Mouse (Mus musculus) embryonic facial prominence, embryonic 11.5 days (tissue): ENCODE measurements at regions not wholly inside any gene's neighbourhood (a gene's known extent, or its start where the extent isn't known, plus 50 kb on each side); places are given as distances from the start of the nearest gene placed in this dataset.

ENCODE experiments used
- ATAC-seq: fragments of 200-750 bp; cut with Nextera tagmentation; replicated peaks from 2 replicates; pipeline ENCODE4 v1.8.0; 2017; ENCODE audit warnings: low read depth; ENCODE audit not compliant: insufficient number of reproducible peaks, low FRiP score, low TSS enrichment
- DNase-seq: peaks from one replicate; pipeline ENCODE4 v3.0.0-alpha.2; 2015; ENCODE audit warnings: low spot score
- H3K27ac ChIP-seq: fragments of 300-500 bp; sonication (generic); replicated peaks from 2 replicates; pipeline ENCODE4 v1.5.1; 2014; ENCODE audit warnings: mild to moderate bottlenecking, low read depth, low read length, control low read depth
- H3K27me3 ChIP-seq: fragments of 300-500 bp; sonication (generic); 2 replicates; pipeline ENCODE4 v1.6.1; 2014; ENCODE audit warnings: mild to moderate bottlenecking, low read length, moderate library complexity, mixed read lengths; ENCODE audit not compliant: control insufficient read depth, insufficient read depth
- H3K36me3 ChIP-seq: fragments of 300-500 bp; sonication (generic); replicated peaks from 2 replicates; pipeline ENCODE4 v1.6.1; 2014; ENCODE audit warnings: low read depth, mild to moderate bottlenecking, low read length, moderate library complexity, mixed read lengths; ENCODE audit not compliant: control insufficient read depth, insufficient read depth
- H3K4me1 ChIP-seq: fragments of 300-500 bp; sonication (generic); 2 replicates; pipeline ENCODE4 v1.6.1; 2014; ENCODE audit warnings: low read length, mixed read lengths; ENCODE audit not compliant: control insufficient read depth, insufficient read depth
- H3K4me2 ChIP-seq: fragments of 300-500 bp; sonication (generic); 2 replicates; pipeline ENCODE4 v1.6.1; 2014; ENCODE audit warnings: low read depth, mild to moderate bottlenecking, control low read depth, low read length, moderate library complexity
- H3K4me3 ChIP-seq: fragments of 300-500 bp; sonication (generic); 2 replicates; pipeline ENCODE4 v1.5.1; 2014; ENCODE audit warnings: low read depth, low read length, control low read depth
- H3K9ac ChIP-seq: fragments of 300-500 bp; sonication (generic); replicated peaks from 2 replicates; pipeline ENCODE4 v1.6.1; 2014; ENCODE audit warnings: mild to moderate bottlenecking, control low read depth, low read length
- H3K9me3 ChIP-seq: fragments of 300-500 bp; sonication (generic); replicated peaks from 2 replicates; pipeline ENCODE4 v1.6.1; 2016; ENCODE audit warnings: mild to moderate bottlenecking, low read length, inconsistent platforms, mixed read lengths; ENCODE audit not compliant: control insufficient read depth
- WGBS: fragments of 180-500 bp; shearing (Covaris S2); extraction: QIAGEN DNeasy Blood & Tissue Kit; methylation state at CpG from one replicate; pipeline ENCODE4 v1.1.7; 2014; 5-methylcytosine and 5-hydroxymethylcytosine counted together

DNA sequence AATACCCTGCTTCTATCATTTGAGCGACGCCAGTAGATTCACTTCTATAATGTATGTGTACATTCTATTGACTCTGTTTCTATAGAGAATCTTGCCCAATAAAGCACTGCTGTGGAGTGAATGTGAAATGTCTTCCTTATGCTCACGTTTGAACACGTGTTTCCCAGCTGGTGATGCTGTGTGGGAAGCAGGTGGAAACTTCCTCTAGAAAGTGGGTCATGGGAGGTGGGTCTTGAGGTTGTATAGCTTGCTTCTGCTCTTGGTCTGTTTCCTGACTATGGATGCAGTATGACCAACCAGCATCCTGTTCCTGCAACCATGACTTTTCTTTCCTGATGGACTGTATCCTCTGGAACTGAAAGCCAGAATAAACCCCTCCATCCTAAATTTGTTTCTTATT lies 216.9 kb downstream of the Pmp22 start:
- ATAC-seq (no peak), DNase-seq (no peak)
- no peak overlapping the region for H3K27ac ChIP-seq
- no peaks in the 10 kb centered on the region for H3K4me1 ChIP-seq
- WGBS = 91% methylated on average over 4 of the region's 4 CpGs
- no peak overlapping the region for H3K9ac ChIP-seq
- H3K9me3 ChIP-seq = no peaks in the 10 kb centered on the region
- no peak overlapping the region for H3K4me2 ChIP-seq
- H3K4me3 ChIP-seq = no peak overlapping the region
- H3K36me3 ChIP-seq = no peaks in the 10 kb centered on the region
- no peaks in the 10 kb centered on the region for H3K27me3 ChIP-seq

DNA sequence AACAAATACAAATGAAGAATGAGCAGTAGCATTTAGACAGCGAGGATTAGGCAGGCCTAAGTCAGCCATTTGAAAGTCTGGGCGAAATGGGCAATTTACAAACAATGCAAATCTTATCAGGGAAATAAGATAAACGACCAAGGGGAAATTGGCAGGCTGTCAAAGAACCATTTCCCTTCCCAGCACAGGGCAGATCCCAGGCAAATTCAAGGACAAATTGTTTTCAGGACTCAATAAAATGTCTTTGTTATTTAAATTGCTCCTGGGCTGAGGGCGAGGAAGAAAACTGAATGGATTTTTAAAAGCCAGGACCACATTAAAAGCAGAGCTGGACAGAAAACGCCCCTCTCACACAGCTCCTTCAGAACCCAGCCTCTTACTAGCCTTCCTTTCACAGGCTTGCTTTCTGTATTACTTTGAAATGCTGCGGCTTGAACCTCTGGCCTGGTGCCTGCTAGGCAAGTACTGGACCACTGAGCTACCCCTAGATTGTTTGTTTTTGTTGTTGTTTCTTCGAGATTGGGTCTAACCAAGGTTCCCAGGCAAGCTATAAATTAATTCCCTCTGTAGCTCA lies 221.4 kb downstream of the Pmp22 start:
- H3K27me3 ChIP-seq = no peaks in the 10 kb centered on the region
- H3K9me3 ChIP-seq = no peaks in the 10 kb centered on the region
- no peak for DNase-seq
- no peaks in the 10 kb centered on the region for H3K36me3 ChIP-seq
- no peak overlapping the region for H3K27ac ChIP-seq
- no peak overlapping the region for H3K4me2 ChIP-seq
- no peak for ATAC-seq
- WGBS = 49% methylated on average over 7 of the region's 7 CpGs
- H3K4me3 ChIP-seq = no peak overlapping the region
- H3K4me1 ChIP-seq = no peaks in the 10 kb centered on the region
- no peak overlapping the region for H3K9ac ChIP-seq

DNA sequence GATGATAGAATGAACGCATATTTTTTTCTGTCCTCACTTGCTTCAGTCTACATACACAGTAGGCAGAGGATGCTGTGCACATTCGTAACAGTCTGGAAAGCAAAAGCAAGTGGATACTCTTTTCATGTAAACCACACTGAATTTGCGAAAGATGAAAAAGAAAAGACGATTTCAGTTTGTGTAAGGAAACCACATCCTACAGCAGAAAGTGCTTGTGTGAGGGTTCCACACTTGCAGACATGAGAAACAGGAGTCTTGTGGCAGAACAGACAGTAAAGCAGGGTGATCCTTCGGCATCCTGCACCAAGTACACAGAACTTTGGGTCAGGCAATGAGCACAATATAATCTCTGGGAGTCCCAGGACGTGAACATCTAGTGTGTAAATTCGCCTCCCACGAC lies 223.2 kb downstream of the Pmp22 start:
- WGBS = 92% methylated on average over 8 of the region's 8 CpGs
- Histone ChIP-seq H3K27me3 (no peaks in the 10 kb centered on the region), H3K4me3 (no peak overlapping the region), H3K9me3 (no peaks in the 10 kb centered on the region), H3K27ac (no peak overlapping the region), H3K36me3 (no peaks in the 10 kb centered on the region), H3K4me2 (no peak overlapping the region), H3K4me1 (no peaks in the 10 kb centered on the region), H3K9ac (no peak overlapping the region)
- ATAC-seq (no peak), DNase-seq (no peak)

DNA sequence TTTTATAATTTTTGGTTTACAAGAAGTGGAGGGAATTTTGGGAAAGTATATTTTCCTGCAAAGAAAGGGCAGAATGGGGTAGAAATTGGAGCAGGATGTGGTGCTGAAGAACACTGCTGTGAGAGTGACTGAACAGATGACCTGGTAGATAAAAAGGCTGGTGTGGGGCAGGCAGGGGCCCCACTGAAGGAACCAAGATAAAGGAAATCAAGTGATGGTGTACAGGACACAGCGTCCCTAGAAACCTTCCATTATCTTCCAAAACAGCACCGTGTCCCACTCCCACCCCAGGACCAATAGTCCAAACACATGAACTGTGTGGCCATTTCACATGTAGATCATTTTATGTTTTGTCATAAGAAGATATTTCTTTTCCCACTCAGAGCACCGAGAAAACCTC lies 224.2 kb downstream of the Pmp22 start:
- Histone ChIP-seq H3K9ac (no peak overlapping the region), H3K27me3 (no peaks in the 10 kb centered on the region), H3K36me3 (no peaks in the 10 kb centered on the region), H3K4me3 (no peak overlapping the region), H3K4me2 (no peak overlapping the region), H3K9me3 (no peaks in the 10 kb centered on the region), H3K4me1 (no peaks in the 10 kb centered on the region), H3K27ac (no peak overlapping the region)
- DNase-seq = no peak
- no peak for ATAC-seq
- 86% methylated on average over 3 of the region's 3 CpGs for WGBS

DNA sequence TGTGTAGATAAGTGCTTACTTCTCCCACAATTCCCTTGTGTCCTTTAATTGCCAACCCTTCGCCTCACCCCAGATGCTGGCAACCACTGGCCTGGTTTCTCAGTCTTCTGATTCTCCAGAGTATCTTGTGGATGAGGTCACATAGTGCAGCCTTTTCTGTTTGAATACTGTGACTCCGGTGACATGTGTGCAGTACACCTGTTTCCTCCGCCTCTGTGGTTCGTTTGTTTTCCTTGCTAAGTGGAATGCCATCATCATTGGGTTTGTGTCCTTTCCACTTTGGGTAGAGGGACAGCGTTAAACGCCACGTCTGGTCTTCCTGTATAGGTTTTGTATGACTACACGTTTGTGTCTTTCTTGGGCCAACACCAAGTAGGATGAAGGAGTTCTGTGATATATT lies 224.9 kb downstream of the Pmp22 start:
- 87% methylated on average over 8 of the region's 8 CpGs for whole genome bisulfite sequencing
- no peak overlapping the region for H3K27ac ChIP-seq

DNA sequence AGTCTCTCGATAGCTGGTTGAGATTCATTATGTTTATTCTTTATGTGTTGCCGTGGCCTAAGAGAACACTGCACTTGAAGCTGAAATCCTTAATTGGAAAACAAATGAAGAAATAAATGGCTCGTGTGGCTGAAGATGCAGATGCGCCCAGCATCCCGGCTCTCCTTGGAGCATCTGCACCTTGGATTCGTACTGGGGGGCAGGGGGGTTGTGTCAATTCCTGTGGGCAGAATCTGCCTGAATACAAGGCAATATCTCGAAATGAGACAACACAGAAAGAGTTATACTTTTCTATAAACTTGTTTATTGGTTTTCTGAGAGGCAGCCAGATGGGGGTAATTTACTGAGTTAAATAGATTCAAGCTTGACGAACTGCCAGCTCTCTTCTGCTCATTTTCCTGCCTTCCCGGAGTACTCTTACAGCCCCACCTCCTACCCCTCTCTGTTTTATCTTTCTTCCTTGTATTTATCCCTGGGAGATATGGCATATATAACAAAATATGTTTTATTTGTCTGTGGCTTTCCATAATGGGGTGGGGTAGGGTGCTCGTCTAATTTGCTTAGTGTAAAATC lies 229.1 kb downstream of the Pmp22 start:
- H3K27ac ChIP-seq = no peak overlapping the region
- ATAC-seq = no peak
- 72% methylated on average over 10 of the region's 10 CpGs for WGBS

More for the DNA sequence above, 224.9 kb downstream of the Pmp22 start:
- ATAC-seq (no peak), DNase-seq (no peak)
- H3K4me1 ChIP-seq = no peaks in the 10 kb centered on the region
- no peak overlapping the region for H3K9ac ChIP-seq
- no peaks in the 10 kb centered on the region for H3K36me3 ChIP-seq
- H3K9me3 ChIP-seq = no peaks in the 10 kb centered on the region
- no peaks in the 10 kb centered on the region for H3K27me3 ChIP-seq
- no peak overlapping the region for H3K4me2 ChIP-seq
- H3K4me3 ChIP-seq = no peak overlapping the region

DNA sequence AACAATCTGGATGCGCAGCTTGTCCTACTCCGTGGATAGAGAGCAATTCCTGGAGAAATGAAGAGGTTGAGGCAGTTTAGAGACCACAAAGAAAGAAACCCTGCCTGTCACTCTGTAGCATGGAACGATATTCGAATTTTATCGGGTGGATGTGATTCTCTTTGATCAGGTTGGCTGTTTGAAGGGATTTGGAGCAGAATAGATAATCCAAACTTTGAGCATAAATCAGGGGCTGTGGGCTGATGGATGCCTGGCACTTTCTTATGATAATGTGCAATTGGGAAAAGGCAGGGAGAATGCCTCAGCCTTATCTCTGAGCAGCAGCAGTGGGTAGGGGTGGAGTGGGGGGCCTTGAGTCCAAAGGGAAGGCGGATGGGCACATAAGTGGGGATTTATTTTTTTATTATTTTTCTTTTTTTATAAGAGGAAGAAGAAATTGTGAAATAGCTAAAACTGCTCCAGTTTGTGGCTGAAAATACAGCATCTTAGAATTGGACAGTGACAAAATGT lies 239.0 kb downstream of the Pmp22 start:
- no peak overlapping the region for H3K4me3 ChIP-seq
- no peak overlapping the region for H3K4me2 ChIP-seq
- H3K36me3 ChIP-seq = no peaks in the 10 kb centered on the region
- no peaks in the 10 kb centered on the region for H3K27me3 ChIP-seq
- WGBS = 94% methylated on average over 6 of the region's 6 CpGs
- H3K9me3 ChIP-seq = no peaks in the 10 kb centered on the region
- no peaks in the 10 kb centered on the region for H3K4me1 ChIP-seq
- ATAC-seq = no peak
- no peak overlapping the region for H3K9ac ChIP-seq
- H3K27ac ChIP-seq = no peak overlapping the region; the same call in 1 of the 2 replicates
- DNase-seq = no peak

More for the DNA sequence above, 229.1 kb downstream of the Pmp22 start:
- H3K36me3 ChIP-seq = no peaks in the 10 kb centered on the region
- H3K9me3 ChIP-seq = no peaks in the 10 kb centered on the region
- H3K4me2 ChIP-seq = no peak overlapping the region
- H3K4me3 ChIP-seq = no peak overlapping the region
- H3K27me3 ChIP-seq = no peaks in the 10 kb centered on the region
- no peak overlapping the region for H3K9ac ChIP-seq
- no peaks in the 10 kb centered on the region for H3K4me1 ChIP-seq
- DNase-seq = no peak

DNA sequence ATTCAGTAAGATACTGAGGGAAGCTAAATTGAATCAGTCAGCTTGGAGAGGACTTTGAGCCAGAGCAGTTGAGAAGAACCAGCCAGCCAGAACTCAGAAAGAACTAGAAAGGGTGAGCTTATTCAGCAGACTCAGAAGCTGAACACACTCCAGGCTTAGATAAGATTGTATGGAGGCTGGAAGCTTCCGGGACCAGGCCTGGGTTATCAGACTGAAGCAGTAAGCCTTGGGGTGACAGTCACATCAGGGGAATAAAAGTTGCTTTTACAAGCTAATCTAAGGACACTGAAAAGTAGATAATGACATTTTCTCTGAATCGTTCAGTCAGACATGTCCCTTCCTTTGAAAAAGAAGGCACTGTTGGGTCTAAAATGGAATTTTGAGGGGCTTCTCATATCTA lies 240.7 kb downstream of the Pmp22 start:
- Histone ChIP-seq H3K4me3 (no peak overlapping the region), H3K4me1 (no peaks in the 10 kb centered on the region), H3K27me3 (no peaks in the 10 kb centered on the region), H3K4me2 (no peak overlapping the region), H3K27ac (no peak overlapping the region), H3K36me3 (no peaks in the 10 kb centered on the region), H3K9ac (no peak overlapping the region), H3K9me3 (no peaks in the 10 kb centered on the region)
- DNase-seq = no peak
- no peak for ATAC-seq
- 88% methylated on average over 2 of the region's 2 CpGs for WGBS
